Mouse (Mus musculus): ENCODE measurements around the gene Ofcc1. TPM values are rescaled to one million over a fixed set of nuclear protein-coding genes. Genes with fewer than 3 reads are reported as not detected.
A peak's percentile ranks its signal among the peaks of the same experiment; 100 is the strongest.

Ofcc1 gene
- polyA plus RNA-seq, 1 experiment, result 0.03 TPM

GRCm38 (mm10) chr13:40139906-40140305 is 221.3 kb downstream of the Ofcc1 start:
- H3K27me3 ChIP-seq (replicated peaks; ENCODE audit: control insufficient read depth, insufficient read depth, low read length), result no peaks in the 10 kb centered on the region
- 81% methylated on average over 4 of the region's 4 CpGs for WGBS
- no peak overlapping the region for H3K27ac ChIP-seq (ENCODE audit: insufficient read depth, low read depth, low read length)
- no peak overlapping the region for H3K4me3 ChIP-seq (ENCODE audit: insufficient read depth, low read depth, low read length)
- TF ChIP-seq CTCF (conservative IDR thresholded peaks at IDR 0.05; ENCODE audit: insufficient read depth, insufficient read length, low read depth, low read length) (no peak), POLR2A (IDR thresholded peaks at IDR 0.05; ENCODE audit: low read depth, low read length) (no peak)
- H3K4me1 ChIP-seq (ENCODE audit: control insufficient read depth, insufficient read depth, low read length), result no peaks in the 10 kb centered on the region
- no peak for DNase-seq
- H3K36me3 ChIP-seq (ENCODE audit: control insufficient read depth, insufficient read depth, low read length), result no peaks in the 10 kb centered on the region

GRCm38 (mm10) chr13:40136096-40136495 is 225.2 kb downstream of the Ofcc1 start:
- Histone ChIP-seq H3K27ac (ENCODE audit: insufficient read depth, low read depth, low read length) (no peak overlapping the region), H3K4me3 (ENCODE audit: insufficient read depth, low read depth, low read length) (no peak overlapping the region), H3K4me1 (ENCODE audit: control insufficient read depth, insufficient read depth, low read length) (no peaks in the 10 kb centered on the region), H3K27me3 (replicated peaks; ENCODE audit: control insufficient read depth, insufficient read depth, low read length) (no peaks in the 10 kb centered on the region; the same call in 1 of the 2 replicates), H3K36me3 (ENCODE audit: control insufficient read depth, insufficient read depth, low read length) (no peaks in the 10 kb centered on the region)
- TF ChIP-seq CTCF (conservative IDR thresholded peaks at IDR 0.05; ENCODE audit: insufficient read depth, insufficient read length, low read depth, low read length), result no peak
- TF ChIP-seq POLR2A (IDR thresholded peaks at IDR 0.05; ENCODE audit: low read depth, low read length), result no peak
- no peak for DNase-seq
- 40% methylated on average over 3 of the region's 3 CpGs for WGBS

- Histone ChIP-seq H3K27ac (ENCODE audit: insufficient read depth, low read depth, low read length) (no peak overlapping the region), H3K36me3 (ENCODE audit: control insufficient read depth, insufficient read depth, low read length) (no peaks in the 10 kb centered on the region), H3K27me3 (replicated peaks; ENCODE audit: control insufficient read depth, insufficient read depth, low read length) (no peaks in the 10 kb centered on the region; the same call in 1 of the 2 replicates), H3K4me3 (ENCODE audit: insufficient read depth, low read depth, low read length) (no peak overlapping the region), H3K4me1 (ENCODE audit: control insufficient read depth, insufficient read depth, low read length) (no peaks in the 10 kb centered on the region)
- TF ChIP-seq POLR2A (IDR thresholded peaks at IDR 0.05; ENCODE audit: low read depth, low read length), result no peak
- no peak for TF ChIP-seq CTCF (conservative IDR thresholded peaks at IDR 0.05; ENCODE audit: insufficient read depth, insufficient read length, low read depth, low read length)
- 38% methylated on average over 12 of the region's 12 CpGs for whole genome bisulfite sequencing
- no peak for DNase-seq
These were observed 225.6 kb downstream of the Ofcc1 start for GRCm38 (mm10) chr13:40135670-40136069.

- TF ChIP-seq POLR2A (IDR thresholded peaks at IDR 0.05; ENCODE audit: low read depth, low read length) (no peak), CTCF (conservative IDR thresholded peaks at IDR 0.05; ENCODE audit: insufficient read depth, insufficient read length, low read depth, low read length) (no peak)
- no peaks in the 10 kb centered on the region for H3K27me3 ChIP-seq (replicated peaks; ENCODE audit: control insufficient read depth, insufficient read depth, low read length)
- no peak overlapping the region for H3K4me3 ChIP-seq (ENCODE audit: insufficient read depth, low read depth, low read length)
- H3K27ac ChIP-seq (ENCODE audit: insufficient read depth, low read depth, low read length), result no peak overlapping the region
- WGBS, result 75% methylated on average over 2 of the region's 2 CpGs
- DNase-seq, result no peak
- no peaks in the 10 kb centered on the region for H3K36me3 ChIP-seq (ENCODE audit: control insufficient read depth, insufficient read depth, low read length)
- no peaks in the 10 kb centered on the region for H3K4me1 ChIP-seq (ENCODE audit: control insufficient read depth, insufficient read depth, low read length)
These were observed 237.4 kb downstream of the Ofcc1 start for GRCm38 (mm10) chr13:40123868-40124267.

- 48% methylated on average over 2 of the region's 2 CpGs for WGBS
- H3K27me3 ChIP-seq (replicated peaks; ENCODE audit: control insufficient read depth, insufficient read depth, low read length), result no peaks in the 10 kb centered on the region
- no peak overlapping the region for H3K4me3 ChIP-seq (ENCODE audit: insufficient read depth, low read depth, low read length)
- no peaks in the 10 kb centered on the region for H3K36me3 ChIP-seq (ENCODE audit: control insufficient read depth, insufficient read depth, low read length)
- no peak overlapping the region for H3K27ac ChIP-seq (ENCODE audit: insufficient read depth, low read depth, low read length)
- H3K4me1 ChIP-seq (ENCODE audit: control insufficient read depth, insufficient read depth, low read length), result no peaks in the 10 kb centered on the region
- TF ChIP-seq CTCF (conservative IDR thresholded peaks at IDR 0.05; ENCODE audit: insufficient read depth, insufficient read length, low read depth, low read length) (no peak), POLR2A (IDR thresholded peaks at IDR 0.05; ENCODE audit: low read depth, low read length) (no peak)
- DNase-seq, result no peak
These were observed 248.9 kb downstream of the Ofcc1 start for GRCm38 (mm10) chr13:40112336-40112735.

GRCm38 (mm10) chr13:40076236-40076635 is 285.0 kb downstream of the Ofcc1 start:
- peak; percentile 5 for DNase-seq
- 79% methylated on average over 4 of the region's 4 CpGs for WGBS
- TF ChIP-seq CTCF (conservative IDR thresholded peaks at IDR 0.05; ENCODE audit: insufficient read depth, insufficient read length, low read depth, low read length) (no peak), POLR2A (IDR thresholded peaks at IDR 0.05; ENCODE audit: low read depth, low read length) (no peak)
- Histone ChIP-seq H3K4me3 (ENCODE audit: insufficient read depth, low read depth, low read length) (no peak overlapping the region), H3K27me3 (replicated peaks; ENCODE audit: control insufficient read depth, insufficient read depth, low read length) (no peaks in the 10 kb centered on the region), H3K27ac (ENCODE audit: insufficient read depth, low read depth, low read length) (no peak overlapping the region), H3K4me1 (ENCODE audit: control insufficient read depth, insufficient read depth, low read length) (no peaks in the 10 kb centered on the region), H3K36me3 (ENCODE audit: control insufficient read depth, insufficient read depth, low read length) (no peaks in the 10 kb centered on the region)

GRCm38 (mm10) chr13:40074850-40075416 is 286.3 kb downstream of the Ofcc1 start:
- no peak overlapping the region for H3K4me3 ChIP-seq (ENCODE audit: insufficient read depth, low read depth, low read length)
- TF ChIP-seq POLR2A (IDR thresholded peaks at IDR 0.05; ENCODE audit: low read depth, low read length) (no peak), CTCF (conservative IDR thresholded peaks at IDR 0.05; ENCODE audit: insufficient read depth, insufficient read length, low read depth, low read length) (no peak)
- H3K27ac ChIP-seq (ENCODE audit: insufficient read depth, low read depth, low read length), result no peak overlapping the region
- no peaks in the 10 kb centered on the region for H3K4me1 ChIP-seq (ENCODE audit: control insufficient read depth, insufficient read depth, low read length)
- 64% methylated on average over 3 of the region's 3 CpGs for WGBS
- no peaks in the 10 kb centered on the region for H3K27me3 ChIP-seq (replicated peaks; ENCODE audit: control insufficient read depth, insufficient read depth, low read length)
- H3K36me3 ChIP-seq (ENCODE audit: control insufficient read depth, insufficient read depth, low read length), result no peaks in the 10 kb centered on the region
- DNase-seq, result no peak
